Mouse (Mus musculus) monocyte, adult 5-6 weeks (primary cell): ENCODE data around the gene Olfr874. TPM values are rescaled to one million over a fixed set of nuclear protein-coding genes. Genes with fewer than 3 reads are reported as not detected.
"Not testable (repeated sequence)": the region's sequence is repeated elsewhere in the genome, so short reads cannot be mapped to it uniquely, and the experiment has no call there.

Experiments used
- ATAC-seq: fragments of 153-309, 156-312 bp; replicated peaks from 2 replicates; pipeline ENCODE4 v1.8.0; 2017; ENCODE audit warnings: mild to moderate bottlenecking; ENCODE audit not compliant: low TSS enrichment, insufficient number of reproducible peaks, severe bottlenecking, poor library complexity, low FRiP score
- total RNA-seq: library from RNA; stranded (forward); fragments of 200-1000, 200-491, 200-594 nt; gene quantifications from 3 replicates; pipeline ENCODE4 v1.2.3, GENCODE M21; 2017

Olfr874 gene
- not detected in 3 replicates for total RNA-seq

- no peak for ATAC-seq
Measured at GRCm38 (mm10) chr9:37744806-37745205, at the start of gene Olfr874. Olfr874 (plus strand) TSS chr9:37745106.

GRCm38 (mm10) chr9:37716150-37716549, 28.8 kb upstream of the Olfr874 start, which contains the start of gene Olfr160:
Olfr160 (minus strand) TSS chr9:37716250.
- ATAC-seq: no peak

- no peak for ATAC-seq
Measured at GRCm38 (mm10) chr9:37734310-37734709, 10.6 kb upstream of the Olfr874 start.

- no peak for ATAC-seq
Measured at GRCm38 (mm10) chr9:37750319-37751075, 5.6 kb downstream of the Olfr874 start.

- ATAC-seq: no peak
Measured at GRCm38 (mm10) chr9:37751467-37751866, 6.6 kb downstream of the Olfr874 start.

DNA sequence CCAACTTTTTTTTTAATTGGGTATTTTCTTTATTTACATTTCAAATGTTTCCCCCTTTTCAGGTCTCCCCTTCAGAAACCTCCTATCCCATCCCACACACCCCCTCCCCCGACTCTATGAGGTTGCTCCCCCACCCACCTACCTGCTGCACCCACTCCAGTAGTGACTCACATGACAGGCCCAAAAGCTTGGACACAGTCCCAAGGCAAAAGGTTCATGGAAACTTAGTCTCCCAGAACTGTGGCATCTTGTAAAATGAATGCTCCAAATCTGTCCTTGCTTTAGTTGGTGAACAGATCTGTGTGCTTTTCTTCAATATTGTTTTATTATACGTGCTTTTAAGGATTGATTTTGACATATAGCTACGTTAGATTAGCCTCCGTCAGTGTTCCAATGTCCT, 7.1 kb downstream of the Olfr874 start:
- ATAC-seq: no peak

- ATAC-seq: no peak
Measured at GRCm38 (mm10) chr9:37761728-37762127, 16.8 kb downstream of the Olfr874 start.

DNA sequence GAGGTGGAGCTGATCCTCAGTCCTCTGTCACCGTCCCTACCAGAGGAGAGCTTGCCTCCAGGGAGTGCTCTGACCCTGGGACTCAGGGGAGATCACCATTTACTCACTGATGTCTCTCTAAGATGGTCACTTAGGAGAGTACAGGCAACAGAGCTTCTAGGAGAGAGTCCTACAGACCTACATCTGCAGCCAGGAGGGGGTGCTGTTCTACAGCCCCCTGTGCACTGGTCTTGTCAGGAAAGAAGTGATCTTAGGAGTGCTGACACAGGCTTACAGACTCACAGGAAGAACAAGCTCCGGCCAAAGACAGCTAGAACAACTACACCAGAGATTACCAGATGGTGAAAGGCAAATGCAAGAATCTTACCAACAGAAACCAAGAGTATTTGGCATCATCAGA, 17.6 kb downstream of the Olfr874 start:
- ATAC-seq: no peak

DNA sequence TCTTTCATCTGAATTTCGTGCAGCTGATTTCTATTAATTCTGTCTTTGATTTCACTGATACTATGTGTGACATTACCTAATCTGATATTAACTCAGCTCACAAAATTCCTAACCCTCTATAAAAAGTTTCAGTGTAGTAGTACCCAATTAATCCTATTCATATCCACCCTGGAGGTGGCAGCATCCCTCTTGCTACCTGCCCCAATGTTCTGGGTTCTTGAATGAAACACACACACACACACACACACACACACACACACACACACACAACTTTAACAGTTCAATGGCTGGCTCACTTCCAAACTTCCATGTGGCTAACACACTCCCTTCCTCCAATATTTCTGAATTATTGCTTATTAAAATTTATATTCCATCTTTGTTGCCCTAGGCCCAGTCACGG, 25.8 kb downstream of the Olfr874 start:
- no peak for ATAC-seq

- ATAC-seq: no peak
Measured at GRCm38 (mm10) chr9:37771759-37772158, 26.9 kb downstream of the Olfr874 start, which contains the start of gene Olfr875. Olfr875 (plus strand) TSS chr9:37771857.

DNA sequence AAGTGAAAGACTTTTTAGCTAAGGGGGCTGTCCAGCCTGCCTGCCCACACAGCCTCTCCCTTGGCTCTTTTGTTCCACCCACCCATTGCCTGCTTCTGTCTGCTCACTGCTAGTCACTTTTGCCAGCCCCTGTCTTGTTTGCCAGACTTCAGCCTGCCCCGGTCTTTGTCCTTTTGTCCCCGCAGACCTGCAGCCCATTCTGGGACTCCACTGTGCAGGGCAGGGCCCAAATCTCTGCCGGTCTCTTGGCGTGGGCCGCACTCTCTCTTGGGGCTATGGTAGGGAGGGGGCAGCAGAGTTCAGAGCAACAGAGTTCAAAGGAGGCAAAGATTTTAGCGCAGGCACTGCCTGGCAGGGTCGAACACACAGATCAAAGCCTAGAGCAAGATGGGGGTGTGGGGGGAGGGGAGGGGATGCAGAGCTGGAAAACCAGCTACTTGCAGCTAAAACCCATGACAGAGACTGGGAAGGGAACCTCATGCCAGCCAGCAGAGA, 37.9 kb downstream of the Olfr874 start:
- ATAC-seq: no peak

DNA sequence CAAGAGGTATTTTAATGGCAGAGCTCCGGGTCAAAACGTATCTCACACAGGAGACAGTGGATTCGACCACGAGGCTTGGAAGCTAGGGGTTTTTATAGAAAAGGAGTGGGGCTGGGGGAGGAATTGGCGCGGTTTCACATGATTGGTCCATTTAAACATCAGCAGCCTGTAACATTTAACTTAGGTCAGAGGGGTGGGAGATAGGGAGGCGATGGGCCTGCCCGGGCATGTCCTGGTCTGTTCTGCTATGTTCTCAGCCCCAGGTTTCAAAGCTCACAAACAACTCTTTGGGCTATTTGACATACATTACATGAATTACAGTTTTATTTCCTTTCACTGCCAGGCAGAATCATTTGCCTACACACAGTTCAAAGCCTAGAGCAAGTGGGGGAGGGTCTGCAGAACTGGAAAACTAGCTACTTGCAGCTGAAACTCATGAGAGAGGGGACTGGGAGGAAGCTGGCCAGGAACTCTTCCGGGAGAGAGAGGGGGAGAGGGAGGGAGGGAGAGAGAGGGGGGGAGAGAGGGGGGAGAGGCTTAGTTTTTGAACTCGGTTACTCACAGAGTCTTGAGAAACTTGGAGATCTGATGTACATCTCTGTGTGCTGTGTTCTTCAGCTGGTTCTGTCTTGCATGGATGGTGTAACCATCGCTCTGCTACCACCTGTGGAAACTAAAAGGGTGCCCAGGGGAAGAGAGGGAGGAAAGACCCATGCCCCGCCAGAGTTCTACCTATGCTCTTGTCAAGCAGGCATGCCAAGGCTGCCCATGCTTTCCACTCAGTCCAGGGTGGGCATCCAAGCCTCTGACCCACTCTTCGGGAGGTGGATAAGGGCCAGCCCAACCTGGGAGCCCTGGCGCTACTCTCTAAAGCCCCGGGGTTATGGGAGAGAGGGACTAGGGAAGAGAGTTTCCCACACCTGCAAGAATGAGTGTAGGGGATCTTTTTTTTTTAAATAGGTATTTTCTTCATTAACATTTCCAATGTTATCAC, 38.8 kb downstream of the Olfr874 start:
- not testable (repeated sequence) for ATAC-seq

DNA sequence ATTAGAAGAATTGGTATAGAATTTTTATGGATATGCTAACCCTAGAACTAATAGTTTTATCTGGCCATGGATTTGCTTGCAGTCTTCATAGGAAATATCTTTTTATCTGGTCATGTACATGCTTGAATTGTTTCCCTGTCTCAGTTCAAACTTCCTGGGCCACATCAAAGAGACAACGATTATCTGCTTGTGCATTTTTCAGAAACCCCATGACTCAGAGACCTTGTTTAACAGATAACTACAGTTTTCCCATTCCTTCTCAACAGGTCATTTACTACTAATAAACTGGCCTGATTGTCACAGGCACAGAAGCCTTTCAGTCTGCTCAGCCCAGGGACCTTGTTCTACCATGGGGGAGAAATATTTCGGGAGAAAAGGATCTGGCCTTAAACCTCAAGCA, 41.5 kb downstream of the Olfr874 start:
- ATAC-seq: no peak

Other genes starting within 250 kb of the Olfr874 start
- gene Esam, start 217.0 kb upstream of the Olfr874 start, total RNA-seq: 3.2 TPM in 1 of 3 replicates, not detected in the others
- not detected in 3 replicates for gene Vsig2, start 205.9 kb upstream of the Olfr874 start, total RNA-seq
- 6.3 to 35.0 TPM (median 6.9 TPM) in 3 replicates for gene Nrgn, start 192.2 kb upstream of the Olfr874 start, total RNA-seq
- 4.1 to 10.4 TPM (median 4.7 TPM) in 3 replicates for gene Siae, start 189.4 kb upstream of the Olfr874 start, total RNA-seq
- gene Spa17, start 131.4 kb upstream of the Olfr874 start, total RNA-seq: 1.3 to 3.3 TPM in 2 of 3 replicates, not detected in the other
- 27.0 to 51.1 TPM (median 38.1 TPM) in 3 replicates for gene Tbrg1, start 87.8 kb upstream of the Olfr874 start, total RNA-seq
- gene Panx3, start 75.9 kb upstream of the Olfr874 start, total RNA-seq: not detected in 3 replicates
- gene Olfr160, start 28.9 kb upstream of the Olfr874 start, total RNA-seq: not detected in 3 replicates
- not detected in 3 replicates for gene Olfr875, start 26.8 kb downstream of the Olfr874 start, total RNA-seq
- gene Olfr876, start 57.9 kb downstream of the Olfr874 start, total RNA-seq: not detected in 3 replicates
- gene Olfr877, start 109.2 kb downstream of the Olfr874 start, total RNA-seq: not detected in 3 replicates
- gene Olfr145, start 151.6 kb downstream of the Olfr874 start, total RNA-seq: not detected in 3 replicates
- not detected in 3 replicates for gene Olfr878, start 172.7 kb downstream of the Olfr874 start, total RNA-seq
- 0.38 TPM in 1 of 3 replicates, not detected in the others for gene Olfr881, start 246.7 kb downstream of the Olfr874 start, total RNA-seq